In the genomic region with DNA sequence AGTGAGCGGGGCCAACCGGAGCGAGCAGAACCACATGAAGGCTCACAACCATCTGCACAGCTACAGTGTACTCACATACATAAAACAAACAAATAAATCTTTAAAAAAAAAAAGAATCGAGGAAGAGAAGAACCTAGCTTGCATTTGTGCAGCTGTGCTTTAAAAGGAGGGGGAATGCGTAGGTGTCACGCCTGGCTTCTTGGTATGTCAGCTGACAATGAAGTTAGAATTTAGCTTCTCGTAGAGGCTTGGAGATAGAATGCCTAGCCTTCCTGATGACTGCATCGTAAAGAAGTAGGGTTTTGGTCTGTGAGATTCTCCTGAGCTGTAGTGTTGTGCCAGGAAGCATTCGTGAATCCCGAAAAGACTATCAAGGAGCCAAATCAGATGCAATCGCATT, we compare ENCODE assay signal across 14 mouse cellular contexts.
"Had no signal": no experiment of that assay in that cellular context is flagged by ENCODE, and none has a peak within 500 bp of the region (broad histone marks: within the 10 kb centered on the region; RNA-seq: fewer than 3 reads in every experiment).

No protein-coding gene starts in this region.

- H3K27me3 ChIP-seq: intestine, embryonic 15.5 days; liver, embryonic 15.5 days; stomach, embryonic 15.5 days had no signal

- DNase-seq: layer of hippocampus, adult 9-11 months; layer of hippocampus, postnatal 36 days; lung, postnatal 10 days; lung, postnatal 4 days; right cerebral cortex, adult 18-20 months; right cerebral cortex, postnatal 25 days; thymus, postnatal 36 days had no signal

- H3K9ac ChIP-seq: intestine, embryonic 15.5 days; liver, embryonic 15.5 days; lung, embryonic 14.5 days; stomach, embryonic 15.5 days had no signal

- H3K4me3 ChIP-seq: intestine, embryonic 15.5 days; liver, embryonic 15.5 days; midbrain, embryonic 10.5 days; myocyte; stomach, embryonic 15.5 days had no signal

- H3K36me3 ChIP-seq: intestine, embryonic 15.5 days; stomach, embryonic 15.5 days had no signal

- H3K27ac ChIP-seq: intestine, embryonic 15.5 days; liver, embryonic 15.5 days; midbrain, embryonic 10.5 days; stomach, embryonic 15.5 days had no signal

- ATAC-seq: intestine, embryonic 15.5 days had no signal

- H3K4me2 ChIP-seq: intestine, embryonic 15.5 days; liver, embryonic 11.5 days; lung, embryonic 14.5 days; stomach, embryonic 15.5 days had no signal

- H3K9me3 ChIP-seq: intestine, embryonic 15.5 days; liver, embryonic 15.5 days; midbrain, embryonic 10.5 days; stomach, embryonic 15.5 days had no signal
